ENCODE assay signal across 37 mouse cellular contexts in genomic region chr7:120803268-120803667, GRCm38 (mm10). TPM values are rescaled to one million over a fixed set of nuclear protein-coding genes. Genes with fewer than 3 reads are reported as not detected.
"Had no signal": no experiment of that assay in that cellular context is flagged by ENCODE, and none has a peak within 500 bp of the region (broad histone marks: within the 10 kb centered on the region; RNA-seq: fewer than 3 reads in every experiment).

No protein-coding gene starts in this region.

- DNase-seq: cerebellum, adult 2 months; cerebellum, adult 8-10 months; cerebellum, adult 9-10 months; cerebellum, adult 9-11 months; cerebellum, postnatal 10 days; cerebellum, postnatal 14 days; cerebellum, postnatal 25 days; cerebellum, postnatal 36 days; embryo, embryonic 11 days; forebrain, postnatal 0 days; gastrocnemius, adult 2 months; gastrocnemius, postnatal 10 days; gastrocnemius, postnatal 14 days; gastrocnemius, postnatal 25 days; gastrocnemius, postnatal 36 days; heart, adult 11 months; heart, adult 18-20 months; heart, adult 2 months had no signal

- H3K27me3 ChIP-seq: embryonic facial prominence, embryonic 12.5 days; embryonic facial prominence, embryonic 13.5 days; embryonic facial prominence, embryonic 15.5 days; forebrain, embryonic 12.5 days; forebrain, embryonic 13.5 days; forebrain, embryonic 15.5 days had no signal

- H3K4me1 ChIP-seq: embryonic facial prominence, embryonic 10.5 days; embryonic facial prominence, embryonic 12.5 days; embryonic facial prominence, embryonic 13.5 days; embryonic facial prominence, embryonic 15.5 days; forebrain, embryonic 10.5 days; forebrain, embryonic 12.5 days; forebrain, embryonic 13.5 days; forebrain, embryonic 15.5 days had no signal

- H3K4me3 ChIP-seq: embryonic facial prominence, embryonic 10.5 days; embryonic facial prominence, embryonic 12.5 days; embryonic facial prominence, embryonic 13.5 days; embryonic facial prominence, embryonic 15.5 days; erythroblast, embryonic 14.5 days; forebrain, embryonic 10.5 days; forebrain, embryonic 12.5 days; forebrain, embryonic 13.5 days; forebrain, embryonic 15.5 days; gastrocnemius, adult 2 months; heart, adult 2 months had no signal

- H3K27ac ChIP-seq: embryonic facial prominence, embryonic 10.5 days; embryonic facial prominence, embryonic 12.5 days; embryonic facial prominence, embryonic 13.5 days; embryonic facial prominence, embryonic 15.5 days; forebrain, embryonic 10.5 days; forebrain, embryonic 12.5 days; forebrain, embryonic 13.5 days; forebrain, embryonic 15.5 days; gastrocnemius, adult 2 months; heart, adult 2 months had no signal

- ATAC-seq: forebrain, embryonic 13.5 days; forebrain, embryonic 14.5 days; forebrain, embryonic 15.5 days; forebrain, embryonic 16.5 days; forebrain, postnatal 0 days had no signal

- H3K36me3 ChIP-seq: embryonic facial prominence, embryonic 10.5 days; embryonic facial prominence, embryonic 12.5 days; embryonic facial prominence, embryonic 13.5 days; embryonic facial prominence, embryonic 15.5 days; forebrain, embryonic 10.5 days; forebrain, embryonic 12.5 days; forebrain, embryonic 15.5 days had no signal

RNA-seq across cellular contexts. Expression of gene Gm5737, which starts 8.9 kb away (rescaled TPM):
- total RNA-seq: common myeloid progenitor, adult 5-6 weeks; forebrain, postnatal 0 days; granulocyte monocyte progenitor cell, adult 5-6 weeks; heart, adult 8-10 months had no signal
- polyA plus RNA-seq: cortical plate, adult 2 months; embryonic facial prominence, embryonic 10.5 days; embryonic facial prominence, embryonic 11.5 days; embryonic facial prominence, embryonic 12.5 days; embryonic facial prominence, embryonic 13.5 days; embryonic facial prominence, embryonic 14.5 days; embryonic facial prominence, embryonic 15.5 days; erythroblast, embryonic 14.5 days; forebrain, embryonic 10.5 days; forebrain, embryonic 11.5 days; forebrain, embryonic 12.5 days; forebrain, embryonic 13.5 days; forebrain, embryonic 14.5 days; forebrain, embryonic 15.5 days; forebrain, embryonic 16.5 days; frontal cortex, adult 2 months had no signal
